Mouse (Mus musculus) stomach, postnatal 0 days (tissue): ENCODE results near the gene Prr19.

ENCODE experiments used
- CTCF ChIP-seq: IDR thresholded peaks from 2 replicates; pipeline ENCODE4 v1.5.1; 2016; ENCODE audit warnings: antibody characterized with exemption, low read depth, mild to moderate bottlenecking, moderate library complexity
- EP300 ChIP-seq: optimal IDR thresholded peaks from 2 replicates; pipeline ENCODE3; 2016; ENCODE audit warnings: antibody characterized with exemption

- TF ChIP-seq CTCF (peak; percentile 21), EP300 (no peak)
These were observed 19.2 kb upstream of the Prr19 start for GRCm38 (mm10) chr7:25281734-25282601.
